Comparison of ENCODE assay signal across 24 mouse cellular contexts in genomic region chr9:109902740-109903139, GRCm38 (mm10). TPM values are rescaled to one million over a fixed set of nuclear protein-coding genes. Genes with fewer than 3 reads are reported as not detected.
DNase-seq lines count a peak whose midpoint lies in the region; ATAC-seq and TF ChIP-seq lines count a peak whose summit lies in the region.
"Had no signal": no experiment of that assay in that cellular context is flagged by ENCODE, and none has a peak within 500 bp of the region (broad histone marks: within the 10 kb centered on the region; RNA-seq: fewer than 3 reads in every experiment).

No protein-coding gene starts in this region.

- WGBS in kidney, adult 2 months, result 58% methylated on average over 5 of the region's 5 CpGs
- 41% methylated on average over 5 of the region's 5 CpGs for WGBS in olfactory bulb, adult 2 months
- WGBS in kidney, embryonic 16.5 days, result 51% methylated on average over 5 of the region's 5 CpGs

- no peaks in the 10 kb centered on the region for H3K9me3 ChIP-seq in E14TG2a.4 (ENCODE audit: low read length)
- no peaks in the 10 kb centered on the region for H3K9me3 ChIP-seq in kidney, embryonic 16.5 days (ENCODE audit: low read length)
- H3K9me3 ChIP-seq: embryonic facial prominence, embryonic 15.5 days; forebrain, embryonic 10.5 days; heart, embryonic 10.5 days; hindbrain, embryonic 12.5 days had no signal

- H3K27me3 ChIP-seq in kidney, adult 2 months (replicated peaks; ENCODE audit: control insufficient read depth, insufficient read depth, low read length), result no peaks in the 10 kb centered on the region
- H3K27me3 ChIP-seq in E14TG2a.4 (ENCODE audit: insufficient read depth, low read length), result no peaks in the 10 kb centered on the region
- H3K27me3 ChIP-seq in kidney, embryonic 16.5 days (ENCODE audit: insufficient read depth, low read length), result no peaks in the 10 kb centered on the region
- H3K27me3 ChIP-seq: embryonic facial prominence, embryonic 15.5 days; hindbrain, embryonic 12.5 days had no signal

- TF ChIP-seq CTCF in kidney, adult 2 months (conservative IDR thresholded peaks at IDR 0.05; ENCODE audit: insufficient read depth, insufficient read length, low read depth, low read length), result no peak
- TF ChIP-seq CTCF in E14TG2a.4 (conservative IDR thresholded peaks at IDR 0.05; ENCODE audit: low read length), result no peak
- TF ChIP-seq CTCF in olfactory bulb, adult 2 months (IDR thresholded peaks at IDR 0.05; ENCODE audit: insufficient read depth, low read depth, low read length), result no peak

- H3K9ac ChIP-seq in kidney, embryonic 16.5 days (replicated peaks; ENCODE audit: low read length), result no peak overlapping the region
- H3K9ac ChIP-seq: embryonic facial prominence, embryonic 15.5 days; hindbrain, embryonic 12.5 days had no signal

- peaks cover 10% of the 10 kb centered on the region; the same call in 1 of the 2 replicates for H3K4me1 ChIP-seq in kidney, adult 2 months (ENCODE audit: control insufficient read depth, insufficient read depth, low read length)
- peaks cover 84% of the 10 kb centered on the region for H3K4me1 ChIP-seq in E14TG2a.4 (replicated peaks; ENCODE audit: low read depth, low read length)
- peaks cover 20% of the 10 kb centered on the region for H3K4me1 ChIP-seq in olfactory bulb, adult 2 months (ENCODE audit: control insufficient read depth, insufficient read depth, low read length)
- peaks cover 11% of the 10 kb centered on the region; the same call in 1 of the 2 replicates for H3K4me1 ChIP-seq in kidney, embryonic 16.5 days (ENCODE audit: insufficient read depth, low read length)
- H3K4me1 ChIP-seq: embryonic facial prominence, embryonic 15.5 days; hindbrain, embryonic 12.5 days had no signal

- TF ChIP-seq POLR2A in kidney, adult 2 months (IDR thresholded peaks at IDR 0.05; ENCODE audit: low read depth, low read length), result no peak
- no peak for TF ChIP-seq POLR2A in olfactory bulb, adult 2 months (IDR thresholded peaks at IDR 0.05; ENCODE audit: insufficient read depth, low read depth, low read length)

- DNase-seq in kidney, adult 2 months, result peak; percentile 15
- DNase-seq in kidney, postnatal 14 days, result no peak
- no peak for DNase-seq in embryo, embryonic 9.5 days (ENCODE audit: extremely low spot score)
- DNase-seq: adrenal gland, postnatal 14 days; B cell, adult 2 months; cerebellum, adult 18-20 months; cerebellum, adult 9-11 months; cerebellum, postnatal 36 days; gastrocnemius, postnatal 10 days; heart, postnatal 4 days; kidney, adult 11 months had no signal

- no peak overlapping the region for H3K4me2 ChIP-seq in kidney, embryonic 16.5 days (replicated peaks; ENCODE audit: low read depth, low read length)
- H3K4me2 ChIP-seq: embryonic facial prominence, embryonic 15.5 days; hindbrain, embryonic 12.5 days had no signal

- peak; percentile 53; the same call in 1 of the 2 replicates for ATAC-seq in common myeloid progenitor, adult 5-6 weeks (replicated peaks; ENCODE audit: low read depth, poor library complexity, severe bottlenecking)
- no peak for ATAC-seq in kidney, embryonic 16.5 days (ENCODE audit: low FRiP score, low TSS enrichment)
- ATAC-seq: CD4-positive, CD25-positive, alpha-beta regulatory T cell, adult 4 months; forebrain, embryonic 14.5 days; hindbrain, embryonic 16.5 days; inflammation-experienced regulatory T-cells, adult 6 months had no signal

- no peaks in the 10 kb centered on the region for H3K36me3 ChIP-seq in kidney, adult 2 months (ENCODE audit: control insufficient read depth, insufficient read depth, low read length)
- peaks cover 5% of the 10 kb centered on the region; the same call in 1 of the 2 replicates for H3K36me3 ChIP-seq in E14TG2a.4 (ENCODE audit: insufficient read depth, low read length)
- no peaks in the 10 kb centered on the region for H3K36me3 ChIP-seq in kidney, embryonic 16.5 days (ENCODE audit: insufficient read depth, low read length)
- H3K36me3 ChIP-seq: embryonic facial prominence, embryonic 15.5 days; heart, embryonic 10.5 days; hindbrain, embryonic 12.5 days had no signal

- H3K27ac ChIP-seq in kidney, adult 2 months (ENCODE audit: insufficient read depth, low read depth, low read length), result no peak overlapping the region
- H3K27ac ChIP-seq in olfactory bulb, adult 2 months (ENCODE audit: insufficient read depth, low read depth, low read length), result 0 out of 2 replicates have a peak overlapping the region, but pooled peaks have one; percentile 21
- H3K27ac ChIP-seq in kidney, embryonic 16.5 days (ENCODE audit: low read length), result no peak overlapping the region
- H3K27ac ChIP-seq: embryonic facial prominence, embryonic 15.5 days; forebrain, embryonic 10.5 days; heart, embryonic 10.5 days; hindbrain, embryonic 12.5 days had no signal

- H3K4me3 ChIP-seq in kidney, adult 2 months (ENCODE audit: insufficient read depth, low read depth, low read length), result no peak overlapping the region
- H3K4me3 ChIP-seq in E14TG2a.4 (replicated peaks; ENCODE audit: low read length), result 0 out of 2 replicates have a peak overlapping the region, but pooled peaks have one; percentile 30
- no peak overlapping the region for H3K4me3 ChIP-seq in olfactory bulb, adult 2 months (ENCODE audit: insufficient read depth, low read depth, low read length)
- no peak overlapping the region for H3K4me3 ChIP-seq in kidney, embryonic 16.5 days (ENCODE audit: low read length)
- H3K4me3 ChIP-seq: embryonic facial prominence, embryonic 15.5 days; erythroblast, embryonic 14.5 days; forebrain, embryonic 10.5 days; heart, embryonic 10.5 days; hindbrain, embryonic 12.5 days had no signal

RNA-seq across cellular contexts. Expression of gene Cdc25a, which starts 27.4 kb away (rescaled TPM):
- polyA plus RNA-seq in kidney, adult 2 months (2012; rRNA removed), result 3.2 and 4.3 TPM in 2 replicates
- total RNA-seq in common myeloid progenitor, adult 5-6 weeks (2017), result 39.7 and 58.2 TPM in 2 replicates
- polyA plus RNA-seq in olfactory bulb, adult 2 months (2012; ENCODE audit: insufficient read depth, insufficient read length, low replicate concordance, missing spikeins), result not detected in 2 replicates
- 24.3 and 28.0 TPM in 2 replicates for polyA plus RNA-seq in kidney, embryonic 16.5 days (2015; fragmentation: Nextera tagmentation; extraction: Ambion mirVana)

RNA-seq across cellular contexts. Expression of gene Map4, which starts 28.5 kb away (rescaled TPM):
- 99.0 and 107 TPM in 2 replicates for polyA plus RNA-seq in kidney, adult 2 months (2012; rRNA removed)
- 16.4 and 19.1 TPM in 2 replicates for total RNA-seq in common myeloid progenitor, adult 5-6 weeks (2017)
- 93.0 and 647 TPM in 2 replicates for polyA plus RNA-seq in olfactory bulb, adult 2 months (2012; ENCODE audit: insufficient read depth, insufficient read length, low replicate concordance, missing spikeins)
- 53.9 and 64.7 TPM in 2 replicates for polyA plus RNA-seq in kidney, embryonic 16.5 days (2015; fragmentation: Nextera tagmentation; extraction: Ambion mirVana)

RNA-seq across cellular contexts. Expression of gene Camp, which starts 53.3 kb away (rescaled TPM):
- not detected in 2 replicates for polyA plus RNA-seq in kidney, adult 2 months (2012; rRNA removed)
- total RNA-seq in common myeloid progenitor, adult 5-6 weeks (2017), result 47.0 and 48.3 TPM in 2 replicates
- polyA plus RNA-seq in olfactory bulb, adult 2 months (2012; ENCODE audit: insufficient read depth, insufficient read length, low replicate concordance, missing spikeins), result not detected in 2 replicates
- 1.4 and 2.2 TPM in 2 replicates for polyA plus RNA-seq in kidney, embryonic 16.5 days (2015; fragmentation: Nextera tagmentation; extraction: Ambion mirVana)
- polyA plus RNA-seq: CD4-positive, CD25-positive, alpha-beta regulatory T cell, adult 4 months; forebrain, embryonic 10.5 days; forebrain, embryonic 14.5 days; heart, embryonic 10.5 days had no signal
